Mouse (Mus musculus): ENCODE data around the gene Gria3. TPM values are rescaled to one million over a fixed set of nuclear protein-coding genes. Genes with fewer than 3 reads are reported as not detected.

The Gria3 gene
- 5.1 and 7.1 TPM in 2 replicates for polyA plus RNA-seq (2014; fragmentation: Nextera tagmentation; extraction: Ambion mirVana)

DNA sequence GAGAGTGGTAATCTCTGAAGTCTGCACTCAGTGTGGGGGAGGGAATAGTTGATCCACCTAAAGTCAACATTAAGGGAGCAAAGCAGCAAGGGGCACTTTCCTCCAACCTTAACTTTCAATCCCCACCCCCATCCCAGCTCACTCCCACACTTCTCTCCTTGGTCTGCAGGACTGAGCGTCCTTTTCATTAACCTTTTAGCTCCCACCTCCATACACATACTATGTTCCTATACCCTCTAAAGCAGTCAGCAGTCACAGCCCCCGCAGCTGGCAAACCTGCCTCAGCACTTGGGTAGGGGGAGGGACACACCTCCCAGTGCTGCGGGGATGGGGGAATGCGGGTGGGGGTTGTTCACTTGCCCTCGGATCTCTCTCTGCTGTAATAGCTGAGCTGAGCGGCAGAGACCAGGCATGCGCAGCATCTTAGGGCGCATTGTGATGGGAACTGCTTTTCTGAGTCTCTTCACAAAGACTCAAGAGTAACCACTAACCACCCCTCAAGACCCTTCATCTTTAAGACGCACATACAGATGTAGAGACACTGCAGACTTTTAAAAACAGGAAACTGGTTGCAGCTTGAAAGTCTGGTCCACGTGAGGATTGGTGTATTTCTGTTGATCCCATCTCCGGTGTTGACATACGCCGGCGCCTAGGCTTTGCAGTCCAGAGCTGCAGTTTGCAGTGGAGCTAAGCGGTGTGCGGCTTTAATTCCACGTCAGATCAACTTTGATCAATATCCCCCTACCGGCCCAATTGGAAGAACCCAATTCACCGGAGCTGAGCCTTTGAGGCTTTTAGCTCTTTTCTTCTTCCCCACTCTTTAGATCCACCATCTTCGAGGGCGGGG is at the start of gene Gria3:
Gene Gria3 (plus strand): TSS at position 797 of the 847 bp plus-strand sequence.
- Histone ChIP-seq H3K4me3 (ENCODE audit: low read length) (peak within 1 kb of the TSS; percentile 46), H3K36me3 (ENCODE audit: control insufficient read depth, insufficient read depth, low read length) (no peaks in the 10 kb centered on the region), H3K27ac (ENCODE audit: low read depth, low read length) (no peak within 1 kb of the TSS), H3K4me1 (ENCODE audit: control insufficient read depth, insufficient read depth, low read length) (no peaks in the 10 kb centered on the region), H3K27me3 (ENCODE audit: control insufficient read depth, insufficient read depth, low read length) (no peaks in the 10 kb centered on the region), H3K9ac (ENCODE audit: low read depth, low read length) (peak within 1 kb of the TSS; percentile 47; the same call in 1 of the 2 replicates), H3K9me3 (ENCODE audit: control insufficient read depth, low read length) (no peaks in the 10 kb centered on the region), H3K4me2 (replicated peaks; ENCODE audit: low read depth, low read length) (peak within 1 kb of the TSS; percentile 63)
- peak; percentile 93 for ATAC-seq (ENCODE audit: low FRiP score, low TSS enrichment)
- WGBS: 25% methylated on average over 21 of the region's 21 CpGs

DNA sequence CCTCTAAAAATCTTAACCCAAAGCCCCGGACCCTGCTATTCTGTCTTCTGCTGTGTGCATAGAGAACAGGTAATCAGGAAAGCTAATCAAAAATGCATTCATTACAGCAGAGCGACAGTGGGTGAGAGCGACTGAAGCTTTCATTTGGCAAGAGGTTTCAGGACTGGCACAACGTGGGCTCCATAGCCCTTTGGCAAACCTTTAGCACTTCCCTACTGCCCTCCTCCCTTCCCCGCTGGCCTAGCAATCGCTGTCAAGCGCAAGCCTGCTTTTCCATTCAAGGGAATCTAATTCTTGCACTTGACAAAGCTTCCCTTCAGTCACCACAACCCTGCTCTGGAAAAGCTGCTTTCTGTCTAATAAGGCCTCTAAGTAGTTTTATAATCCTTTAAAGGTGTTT is 13.6 kb upstream of the Gria3 start:
- no peaks in the 10 kb centered on the region for H3K27me3 ChIP-seq (ENCODE audit: control insufficient read depth, insufficient read depth, low read length)
- H3K9me3 ChIP-seq (ENCODE audit: control insufficient read depth, low read length): no peaks in the 10 kb centered on the region
- no peaks in the 10 kb centered on the region for H3K36me3 ChIP-seq (ENCODE audit: control insufficient read depth, insufficient read depth, low read length)
- no peak overlapping the region for H3K9ac ChIP-seq (ENCODE audit: low read depth, low read length)
- H3K4me2 ChIP-seq (replicated peaks; ENCODE audit: low read depth, low read length): no peak overlapping the region
- no peak overlapping the region for H3K4me3 ChIP-seq (ENCODE audit: low read length)
- no peak overlapping the region for H3K27ac ChIP-seq (ENCODE audit: low read depth, low read length)
- no peaks in the 10 kb centered on the region for H3K4me1 ChIP-seq (ENCODE audit: control insufficient read depth, insufficient read depth, low read length)
- 62% methylated on average over 7 of the region's 7 CpGs for whole genome bisulfite sequencing
- no peak for ATAC-seq (ENCODE audit: low FRiP score, low TSS enrichment)

DNA sequence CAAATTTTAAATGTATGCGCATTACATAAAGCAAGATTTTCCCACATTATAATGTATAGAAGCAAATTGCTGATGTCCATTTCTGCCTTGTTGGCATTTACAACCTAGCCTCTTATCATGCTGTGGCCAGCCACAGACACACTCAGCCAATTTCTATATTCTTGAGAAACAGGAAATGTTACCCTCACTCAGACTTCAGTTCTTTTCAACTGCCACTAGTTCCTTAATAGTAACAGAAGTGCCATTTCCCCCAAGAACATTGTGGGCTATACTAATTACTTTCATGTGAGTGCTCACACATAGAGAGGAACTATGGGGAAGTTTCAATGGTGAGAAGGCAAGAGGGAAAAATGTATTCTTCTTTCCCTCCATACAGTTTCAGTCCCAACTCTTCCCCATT is 11.6 kb upstream of the Gria3 start:
- H3K27ac ChIP-seq (ENCODE audit: low read depth, low read length): no peak overlapping the region
- 100% methylated on average over 1 of the region's 1 CpGs for WGBS
- H3K9ac ChIP-seq (ENCODE audit: low read depth, low read length): no peak overlapping the region
- no peak for ATAC-seq (ENCODE audit: low FRiP score, low TSS enrichment)
- H3K27me3 ChIP-seq (ENCODE audit: control insufficient read depth, insufficient read depth, low read length): no peaks in the 10 kb centered on the region
- H3K36me3 ChIP-seq (ENCODE audit: control insufficient read depth, insufficient read depth, low read length): no peaks in the 10 kb centered on the region
- no peak overlapping the region for H3K4me2 ChIP-seq (replicated peaks; ENCODE audit: low read depth, low read length)
- no peak overlapping the region for H3K4me3 ChIP-seq (ENCODE audit: low read length)
- H3K9me3 ChIP-seq (ENCODE audit: control insufficient read depth, low read length): no peaks in the 10 kb centered on the region
- no peaks in the 10 kb centered on the region for H3K4me1 ChIP-seq (ENCODE audit: control insufficient read depth, insufficient read depth, low read length)

DNA sequence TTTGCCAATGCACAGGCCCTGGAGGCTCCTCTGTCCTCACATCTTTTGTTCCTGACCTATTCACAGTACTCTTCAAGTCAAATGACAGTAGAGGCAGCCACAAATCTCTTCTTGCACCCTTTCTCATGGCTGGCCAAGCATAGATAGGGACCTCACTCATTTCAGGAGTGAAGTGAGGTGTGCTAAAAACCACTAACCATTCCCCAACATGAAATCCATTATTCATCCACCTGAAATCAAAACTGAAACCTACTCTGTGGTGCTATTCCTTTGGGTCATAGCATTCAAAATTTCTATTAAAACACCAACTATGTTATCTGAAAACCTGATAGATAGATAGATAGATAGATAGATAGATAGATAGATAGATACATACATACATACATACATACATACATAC is 2.2 kb upstream of the Gria3 start:
- Histone ChIP-seq H3K4me2 (replicated peaks; ENCODE audit: low read depth, low read length) (no peak overlapping the region), H3K9ac (ENCODE audit: low read depth, low read length) (no peak overlapping the region), H3K27ac (ENCODE audit: low read depth, low read length) (no peak overlapping the region), H3K4me3 (ENCODE audit: low read length) (no peak overlapping the region), H3K27me3 (ENCODE audit: control insufficient read depth, insufficient read depth, low read length) (no peaks in the 10 kb centered on the region), H3K9me3 (ENCODE audit: control insufficient read depth, low read length) (no peaks in the 10 kb centered on the region), H3K4me1 (ENCODE audit: control insufficient read depth, insufficient read depth, low read length) (no peaks in the 10 kb centered on the region), H3K36me3 (ENCODE audit: control insufficient read depth, insufficient read depth, low read length) (no peaks in the 10 kb centered on the region)
- no peak for ATAC-seq (ENCODE audit: low FRiP score, low TSS enrichment)

DNA sequence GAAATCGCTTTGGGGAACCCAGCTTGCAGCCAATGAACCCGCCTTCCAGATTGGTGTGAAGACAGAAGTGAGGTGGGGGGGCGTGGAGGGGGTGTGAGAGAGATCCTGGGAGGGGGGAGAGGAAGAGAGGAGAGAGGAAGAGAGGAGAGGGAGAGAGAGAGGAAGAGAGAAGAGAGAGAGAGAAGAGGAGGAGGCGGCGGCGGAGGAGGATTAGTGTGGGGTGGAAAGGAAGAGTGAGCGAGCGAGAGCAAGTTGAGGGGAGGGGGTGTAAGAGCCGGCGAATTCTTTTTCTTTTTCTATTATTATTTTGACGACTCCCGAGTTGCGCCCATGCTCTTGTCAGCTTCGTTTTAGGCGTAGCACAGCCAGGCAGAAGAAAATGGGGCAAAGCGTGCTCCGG is 532 bp downstream of the Gria3 start:
- ATAC-seq (ENCODE audit: low FRiP score, low TSS enrichment): no peak
- Histone ChIP-seq H3K27ac (ENCODE audit: low read depth, low read length) (no peak overlapping the region), H3K9ac (ENCODE audit: low read depth, low read length) (peak overlapping the region; percentile 47; the same call in 1 of the 2 replicates), H3K27me3 (ENCODE audit: control insufficient read depth, insufficient read depth, low read length) (no peaks in the 10 kb centered on the region), H3K4me1 (ENCODE audit: control insufficient read depth, insufficient read depth, low read length) (no peaks in the 10 kb centered on the region), H3K4me2 (replicated peaks; ENCODE audit: low read depth, low read length) (peak overlapping the region; percentile 63), H3K9me3 (ENCODE audit: control insufficient read depth, low read length) (no peaks in the 10 kb centered on the region), H3K4me3 (ENCODE audit: low read length) (peak overlapping the region; percentile 46), H3K36me3 (ENCODE audit: control insufficient read depth, insufficient read depth, low read length) (no peaks in the 10 kb centered on the region)
- WGBS: 22% methylated on average over 17 of the region's 17 CpGs

DNA sequence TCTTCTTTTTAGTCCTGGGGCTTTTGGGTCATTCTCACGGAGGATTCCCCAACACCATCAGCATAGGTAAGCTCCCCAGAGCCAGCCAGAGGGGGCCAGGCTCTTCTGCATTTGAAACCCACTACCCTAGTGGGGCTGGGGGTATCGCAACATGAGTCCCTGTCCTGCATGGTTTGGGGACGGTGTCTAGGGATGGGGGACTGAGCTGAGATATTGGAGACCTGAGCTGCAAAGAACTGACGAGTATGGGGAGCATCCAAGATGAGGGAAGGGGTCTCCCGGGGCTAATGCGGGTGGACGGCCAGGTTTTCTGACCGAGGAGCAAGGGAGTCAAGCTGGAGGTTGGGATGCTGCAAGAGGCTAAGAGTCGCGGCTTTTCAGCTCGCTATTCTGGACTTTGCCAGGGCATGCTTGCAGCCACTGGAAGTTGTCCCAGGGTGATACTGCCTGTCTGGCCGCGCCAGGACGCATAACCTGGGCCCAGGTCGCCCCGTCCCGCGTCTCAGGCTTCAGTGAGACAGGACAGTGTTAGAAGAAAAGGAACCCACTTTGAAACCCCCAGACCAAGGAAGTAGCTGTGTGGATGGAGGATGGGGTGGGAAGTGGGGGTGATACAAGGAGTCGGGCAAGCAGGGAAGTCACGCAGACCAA is 1.1 kb downstream of the Gria3 start:
- no peaks in the 10 kb centered on the region for H3K27me3 ChIP-seq (ENCODE audit: control insufficient read depth, insufficient read depth, low read length)
- no peaks in the 10 kb centered on the region for H3K9me3 ChIP-seq (ENCODE audit: control insufficient read depth, low read length)
- no peak; the same call in 1 of the 2 replicates for ATAC-seq (ENCODE audit: low FRiP score, low TSS enrichment)
- H3K4me3 ChIP-seq (ENCODE audit: low read length): peak overlapping the region; percentile 46
- H3K4me1 ChIP-seq (ENCODE audit: control insufficient read depth, insufficient read depth, low read length): no peaks in the 10 kb centered on the region
- no peaks in the 10 kb centered on the region for H3K36me3 ChIP-seq (ENCODE audit: control insufficient read depth, insufficient read depth, low read length)
- WGBS: 21% methylated on average over 20 of the region's 20 CpGs
- no peak overlapping the region for H3K27ac ChIP-seq (ENCODE audit: low read depth, low read length)
- H3K4me2 ChIP-seq (replicated peaks; ENCODE audit: low read depth, low read length): peak overlapping the region; percentile 63
- peak overlapping the region; percentile 47; the same call in 1 of the 2 replicates for H3K9ac ChIP-seq (ENCODE audit: low read depth, low read length)

DNA sequence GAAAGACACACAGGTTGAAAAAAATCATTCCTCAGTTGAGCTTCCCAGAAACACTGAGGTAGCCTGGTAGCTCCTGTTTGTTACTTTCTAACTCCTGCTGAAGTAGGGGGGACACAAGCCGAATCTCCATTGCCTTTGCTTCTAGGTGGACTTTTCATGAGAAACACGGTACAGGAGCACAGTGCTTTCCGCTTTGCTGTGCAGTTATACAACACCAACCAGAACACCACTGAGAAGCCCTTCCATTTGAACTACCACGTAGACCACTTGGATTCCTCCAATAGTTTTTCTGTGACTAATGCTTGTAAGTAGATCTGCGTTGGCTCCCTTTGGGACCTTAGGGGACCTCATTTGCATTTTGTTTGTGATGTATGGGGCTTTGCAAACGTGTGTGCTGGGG is 2.0 kb downstream of the Gria3 start:
- peak overlapping the region; percentile 63 for H3K4me2 ChIP-seq (replicated peaks; ENCODE audit: low read depth, low read length)
- no peak for ATAC-seq (ENCODE audit: low FRiP score, low TSS enrichment)
- no peaks in the 10 kb centered on the region for H3K27me3 ChIP-seq (ENCODE audit: control insufficient read depth, insufficient read depth, low read length)
- no peaks in the 10 kb centered on the region for H3K9me3 ChIP-seq (ENCODE audit: control insufficient read depth, low read length)
- no peaks in the 10 kb centered on the region for H3K36me3 ChIP-seq (ENCODE audit: control insufficient read depth, insufficient read depth, low read length)
- 29% methylated on average over 6 of the region's 6 CpGs for WGBS
- no peak overlapping the region; the same call in 1 of the 2 replicates for H3K9ac ChIP-seq (ENCODE audit: low read depth, low read length)
- H3K4me3 ChIP-seq (ENCODE audit: low read length): peak overlapping the region; percentile 46
- H3K4me1 ChIP-seq (ENCODE audit: control insufficient read depth, insufficient read depth, low read length): no peaks in the 10 kb centered on the region
- H3K27ac ChIP-seq (ENCODE audit: low read depth, low read length): no peak overlapping the region

DNA sequence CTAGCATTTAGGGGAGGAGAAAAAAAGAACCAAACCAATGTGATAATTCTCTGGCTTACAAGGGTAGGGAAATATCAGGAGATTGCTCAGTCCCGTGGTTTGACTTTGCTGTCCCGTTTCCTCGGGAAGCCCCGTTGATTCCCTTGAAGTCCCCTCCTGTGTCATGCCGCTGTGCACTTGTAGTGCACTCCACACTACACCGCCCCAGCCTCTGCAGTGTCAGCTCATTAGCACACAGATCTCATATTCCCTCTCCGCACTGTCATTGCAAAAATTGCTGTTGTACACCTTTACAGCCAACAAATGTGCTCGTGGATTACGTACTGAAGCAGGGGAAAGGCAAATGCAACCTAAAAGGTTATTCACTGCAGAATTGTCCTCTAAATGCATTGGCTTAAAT is 5.6 kb downstream of the Gria3 start:
- WGBS: 44% methylated on average over 9 of the region's 9 CpGs
- H3K4me1 ChIP-seq (ENCODE audit: control insufficient read depth, insufficient read depth, low read length): no peaks in the 10 kb centered on the region
- H3K9ac ChIP-seq (ENCODE audit: low read depth, low read length): no peak overlapping the region
- no peaks in the 10 kb centered on the region for H3K36me3 ChIP-seq (ENCODE audit: control insufficient read depth, insufficient read depth, low read length)
- no peak overlapping the region for H3K4me3 ChIP-seq (ENCODE audit: low read length)
- peak overlapping the region; percentile 8; the same call in 1 of the 2 replicates for H3K4me2 ChIP-seq (replicated peaks; ENCODE audit: low read depth, low read length)
- H3K9me3 ChIP-seq (ENCODE audit: control insufficient read depth, low read length): no peaks in the 10 kb centered on the region
- ATAC-seq (ENCODE audit: low FRiP score, low TSS enrichment): no peak
- no peaks in the 10 kb centered on the region for H3K27me3 ChIP-seq (ENCODE audit: control insufficient read depth, insufficient read depth, low read length)
- no peak overlapping the region for H3K27ac ChIP-seq (ENCODE audit: low read depth, low read length)

DNA sequence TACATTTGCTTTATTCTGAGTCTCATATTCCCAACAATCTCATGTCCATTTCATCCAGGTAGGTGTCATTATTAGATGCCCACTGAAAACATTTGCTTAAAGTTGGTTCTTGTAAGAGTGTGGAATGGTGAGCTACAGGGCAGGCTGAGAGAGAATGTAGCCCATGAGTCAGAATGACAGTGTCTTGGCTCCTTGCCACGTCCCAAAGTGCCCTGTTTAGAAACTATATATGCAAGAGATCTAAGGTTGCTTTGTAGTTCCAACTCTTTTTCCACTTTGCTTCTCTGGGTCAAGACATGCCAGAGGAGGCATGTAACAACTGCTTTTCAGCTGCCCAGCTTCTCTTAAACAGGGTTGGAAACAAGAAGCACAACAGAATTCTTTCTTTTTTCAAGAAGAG is 9.1 kb downstream of the Gria3 start:
- Histone ChIP-seq H3K36me3 (ENCODE audit: control insufficient read depth, insufficient read depth, low read length) (no peaks in the 10 kb centered on the region), H3K4me2 (replicated peaks; ENCODE audit: low read depth, low read length) (no peak overlapping the region), H3K27ac (ENCODE audit: low read depth, low read length) (no peak overlapping the region), H3K9me3 (ENCODE audit: control insufficient read depth, low read length) (no peaks in the 10 kb centered on the region), H3K4me1 (ENCODE audit: control insufficient read depth, insufficient read depth, low read length) (no peaks in the 10 kb centered on the region), H3K9ac (ENCODE audit: low read depth, low read length) (no peak overlapping the region), H3K27me3 (ENCODE audit: control insufficient read depth, insufficient read depth, low read length) (no peaks in the 10 kb centered on the region), H3K4me3 (ENCODE audit: low read length) (no peak overlapping the region)
- ATAC-seq (ENCODE audit: low FRiP score, low TSS enrichment): no peak
- WGBS: 46% methylated on average over 1 of the region's 1 CpGs
